Mouse (Mus musculus): Measurements from ENCODE around the gene Olfr433.

DNA sequence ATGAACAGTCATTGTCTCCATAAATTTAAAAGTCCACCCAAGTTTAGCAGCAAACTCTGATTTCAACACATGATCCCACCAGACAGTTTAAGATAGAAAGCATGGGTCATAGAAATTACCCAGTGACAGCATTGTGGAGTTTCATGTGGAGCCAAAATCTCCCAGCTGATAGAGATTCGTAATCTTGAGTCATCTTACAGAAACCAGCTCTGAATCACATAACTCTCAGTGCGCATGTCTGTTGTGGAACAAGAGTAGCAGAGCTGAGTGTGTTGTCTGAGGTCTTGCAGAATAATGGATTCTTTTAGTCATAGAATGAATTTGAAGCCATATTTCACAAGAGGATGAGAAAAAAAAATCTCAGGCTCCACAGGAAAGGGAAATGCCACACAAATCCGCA is 12.5 kb downstream of the Olfr433 start:
- TF ChIP-seq CTCF (IDR thresholded peaks at IDR 0.05; ENCODE audit: low read depth, low read length) (no peak), GATA1 (IDR thresholded peaks at IDR 0.05; ENCODE audit: borderline replicate concordance, low read length) (no peak), POLR2AphosphoS5 (IDR thresholded peaks at IDR 0.05; ENCODE audit: insufficient replicate concordance, low read depth, low read length) (no peak), TAL1 (conservative IDR thresholded peaks at IDR 0.05; ENCODE audit: low read depth, low read length) (no peak)

Measured in G1E (cell line).